Mouse (Mus musculus) cortical plate, adult 2 months (tissue): ENCODE data around the gene Cx3cr1.
A peak's percentile ranks its signal among the peaks of the same experiment; 100 is the strongest.

Experiments
- CTCF ChIP-seq: fragments of 200-500 bp; IDR thresholded peaks from 2 replicates; pipeline ENCODE4 v1.5.1; 2011; ENCODE audit warnings: mild to moderate bottlenecking, control low read depth, low read length; ENCODE audit not compliant: insufficient read depth; ENCODE audit errors: extremely low read depth
- POLR2A ChIP-seq: fragments of 200-500 bp; IDR thresholded peaks from 2 replicates; pipeline ENCODE4 v1.6.1; 2011; ENCODE audit warnings: mild to moderate bottlenecking, low read length, control low read depth; ENCODE audit not compliant: insufficient read depth; ENCODE audit errors: extremely low read depth

DNA sequence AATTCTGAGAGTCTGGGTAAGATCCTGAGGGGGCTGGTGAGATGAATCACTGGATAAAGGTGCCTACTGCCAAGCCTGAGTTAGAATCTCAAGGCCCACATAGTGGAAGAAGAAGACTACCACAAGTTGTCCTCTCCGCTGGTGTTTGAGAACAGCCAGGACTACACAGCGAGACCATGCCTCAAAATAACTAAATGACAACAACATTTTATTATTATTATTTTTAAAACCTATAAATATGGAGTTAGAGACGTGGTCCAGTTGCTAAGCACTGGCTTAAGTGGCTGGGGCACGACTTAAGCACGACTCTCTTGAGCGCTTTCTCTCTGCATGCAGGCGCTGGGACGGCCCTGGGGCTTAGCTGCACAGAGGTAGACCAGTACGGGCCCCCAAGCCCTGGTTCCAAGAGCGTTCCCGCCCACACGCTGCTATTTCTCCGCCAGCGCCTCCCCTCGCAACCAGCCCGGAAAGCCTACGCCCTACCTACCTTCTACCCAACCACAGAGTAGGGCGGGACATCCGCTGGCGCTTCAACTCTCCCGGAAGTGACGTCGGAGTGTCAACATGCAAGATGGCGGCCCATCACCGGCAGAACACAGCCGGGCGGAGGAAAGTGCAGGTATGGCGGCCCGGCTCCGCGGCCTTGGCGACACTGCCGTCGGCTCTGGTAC, 175.2 kb downstream of the Cx3cr1 start, which contains the start of gene Wdr48:
- TF ChIP-seq CTCF = no peak
- peak; percentile 78 for TF ChIP-seq POLR2A
